Mouse (Mus musculus) liver, embryonic 14.5 days (tissue): ENCODE results near the gene Rhbdl1. TPM values are rescaled to one million over a fixed set of nuclear protein-coding genes. Genes with fewer than 3 reads are reported as not detected.

Experiments used
- ATAC-seq: fragments of 200-750 bp; cut with Nextera tagmentation; 2 replicates; pipeline ENCODE4 v1.8.0; 2017; ENCODE audit warnings: moderate number of reproducible peaks, mild to moderate bottlenecking, moderate library complexity; ENCODE audit not compliant: insufficient read depth
- DNase-seq, 3 experiments: peaks; one replicate each; pipeline ENCODE4 v3.0.0-alpha.2; 2012 to 2013; ENCODE audit warnings: low read depth in 3 of 3, low spot score in 3 of 3
- H3K27ac ChIP-seq: fragments of 300-500 bp; sonication (generic); 2 replicates; pipeline ENCODE4 v1.5.1; 2014; ENCODE audit warnings: moderate library complexity, mild to moderate bottlenecking, control low read depth, inconsistent platforms
- H3K27me3 ChIP-seq: fragments of 300-500 bp; sonication (generic); 2 replicates; pipeline ENCODE4 v1.6.1; 2014; ENCODE audit warnings: mild to moderate bottlenecking, low read length, moderate library complexity; ENCODE audit not compliant: control insufficient read depth, insufficient read depth
- H3K36me3 ChIP-seq: fragments of 300-500 bp; sonication (generic); replicated peaks from 2 replicates; pipeline ENCODE4 v1.6.1; 2014; ENCODE audit warnings: low read depth; ENCODE audit not compliant: control insufficient read depth, insufficient read depth
- H3K4me1 ChIP-seq, 2 experiments: fragments of 200-500 bp in 1 of 2; fragments of 300-500 bp in 1 of 2; sonication (generic) in 1 of 2; replicated peaks; 2 replicates each; pipeline ENCODE4 v1.6.1; 2012 to 2014; ENCODE audit warnings: antibody characterized with exemption in 1 of 2, inconsistent platforms in 1 of 2, low read length in 1 of 2; ENCODE audit not compliant: control insufficient read depth in 2 of 2, insufficient read depth in 2 of 2
- H3K4me2 ChIP-seq: fragments of 300-500 bp; sonication (generic); 2 replicates; pipeline ENCODE4 v1.6.1; 2014; ENCODE audit warnings: low read depth, mild to moderate bottlenecking, control low read depth, moderate library complexity
- H3K4me3 ChIP-seq, 2 experiments: fragments of 200-500 bp in 1 of 2; fragments of 300-500 bp in 1 of 2; sonication (generic) in 1 of 2; 2 replicates each; pipeline ENCODE4 v1.5.1; 2012 to 2014; ENCODE audit warnings: low read depth in 2 of 2, low read length in 2 of 2, mild to moderate bottlenecking in 2 of 2, control low read depth in 1 of 2, inconsistent platforms in 1 of 2, moderate library complexity in 1 of 2; ENCODE audit not compliant: insufficient read depth in 1 of 2
- H3K9ac ChIP-seq: fragments of 300-500 bp; sonication (generic); replicated peaks from 2 replicates; pipeline ENCODE4 v1.6.1; 2014; ENCODE audit warnings: mild to moderate bottlenecking, control low read depth, moderate library complexity
- H3K9me3 ChIP-seq: fragments of 300-500 bp; sonication (generic); 2 replicates; pipeline ENCODE4 v1.6.1; 2016; ENCODE audit warnings: low read length, mixed read lengths; ENCODE audit not compliant: control insufficient read depth
- CTCF ChIP-seq: IDR thresholded peaks from 2 replicates; pipeline ENCODE4 v1.5.1; 2016; ENCODE audit warnings: antibody characterized with exemption, low read depth, control low read depth
- EP300 ChIP-seq: IDR thresholded peaks from 2 replicates; pipeline ENCODE4 v1.6.1; 2016; ENCODE audit warnings: antibody characterized with exemption, low read depth
- WGBS: fragments of 180-500 bp; shearing (Covaris S2); extraction: QIAGEN DNeasy Blood & Tissue Kit; methylation state at CpG from one replicate; pipeline ENCODE4 v1.1.7; 2014; ENCODE audit not compliant: insufficient replicate concordance; 5-methylcytosine and 5-hydroxymethylcytosine counted together
- polyA plus RNA-seq, 2 experiments: library from polyadenylated mRNA; depleted of rRNA in 1 of 2; stranded (reverse) in 1 of 2; unstranded in 1 of 2; fragments of >200 nt; fragmentation: Nextera tagmentation in 1 of 2; extraction: Ambion mirVana in 1 of 2; gene quantifications; 2 replicates each; pipeline versions ENCODE4 v1.2.1 to v1.2.3; 2012 to 2014

The Rhbdl1 gene
- polyA plus RNA-seq, 2 experiments: 0.58 to 1.5 TPM

DNA sequence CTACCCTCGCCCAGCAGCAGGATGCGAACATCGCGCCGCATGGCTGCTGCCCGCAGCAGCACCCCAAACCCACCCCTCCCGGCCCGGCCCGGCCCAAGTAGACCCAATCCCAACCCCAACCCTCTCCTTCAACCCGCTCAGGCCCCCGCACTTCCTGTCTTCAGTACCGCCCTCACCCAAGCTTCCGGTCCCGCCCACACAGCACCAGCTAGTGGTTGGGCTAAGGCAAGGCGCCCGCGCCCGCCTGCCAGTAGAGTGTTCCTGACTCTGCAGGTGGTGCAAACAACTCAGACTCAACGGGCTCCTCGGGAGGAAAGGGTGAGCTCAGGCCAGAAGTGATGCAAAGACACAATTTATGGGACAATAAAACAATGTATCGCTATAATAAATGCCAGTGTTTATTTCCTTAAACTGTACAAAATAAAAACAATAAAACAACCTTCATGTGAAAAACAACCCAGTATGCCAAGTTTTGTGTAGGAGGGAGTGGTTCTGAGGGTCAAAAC lies 7.4 kb upstream of the Rhbdl1 start, which contains the start of gene Rhot2:
Rhot2 (minus strand) TSS at position 456 of the 506 bp plus-strand sequence.
- H3K27me3 ChIP-seq: no peaks in the 10 kb centered on the region
- no peak for TF ChIP-seq EP300
- TF ChIP-seq CTCF: peak; percentile 89
- H3K9ac ChIP-seq: peak within 1 kb of the TSS; percentile 74
- WGBS: under 1% methylated on average over 21 of the region's 21 CpGs
- H3K27ac ChIP-seq: peak within 1 kb of the TSS; percentile 43
- peak within 1 kb of the TSS; percentile 85 for H3K4me2 ChIP-seq
- peak; percentile 93 for ATAC-seq
- H3K4me1 ChIP-seq: peaks cover 13 to 15% of the 10 kb centered on the region in 2 experiments
- DNase-seq: peak; percentile 87 to 89 (median 89)
- H3K4me3 ChIP-seq: peak within 1 kb of the TSS; percentile 70 to 75
- no peaks in the 10 kb centered on the region for H3K9me3 ChIP-seq
- H3K36me3 ChIP-seq: peaks cover 28% of the 10 kb centered on the region

GRCm38 (mm10) chr17:25843636-25844395 lies 6.7 kb upstream of the Rhbdl1 start:
- Histone ChIP-seq H3K9ac (peak overlapping the region; percentile 74), H3K27ac (peak overlapping the region; percentile 43), H3K27me3 (no peaks in the 10 kb centered on the region), H3K4me3 (peak overlapping the region; percentile 70 to 75), H3K36me3 (peaks cover 34% of the 10 kb centered on the region), H3K4me2 (peak overlapping the region; percentile 85), H3K9me3 (no peaks in the 10 kb centered on the region), H3K4me1 (peaks cover 13 to 15% of the 10 kb centered on the region in 2 experiments)
- TF ChIP-seq EP300 (no peak), CTCF (peak; percentile 13; the same call in 1 of the 2 replicates)
- 2% methylated on average over 36 of the region's 38 CpGs for WGBS
- ATAC-seq: peak; percentile 63
- DNase-seq: no peak

DNA sequence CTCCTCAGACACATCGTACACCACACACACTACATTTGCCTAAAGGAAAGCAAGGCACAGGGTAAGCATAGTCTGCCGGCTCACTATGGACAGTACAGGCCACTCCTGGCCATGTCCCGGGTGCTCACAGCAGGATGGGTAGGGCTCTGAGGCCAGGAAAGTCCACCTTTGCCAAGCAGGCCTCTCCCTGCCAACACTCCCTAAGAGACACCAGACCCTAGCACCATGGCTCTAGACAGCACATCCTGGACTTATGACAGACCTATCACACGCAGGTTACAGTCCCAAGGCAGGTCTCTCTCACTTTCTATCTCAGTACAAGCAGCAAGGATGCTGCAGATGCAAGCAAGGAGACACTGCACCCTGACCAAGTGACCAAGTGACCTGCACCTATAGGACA lies 6.0 kb upstream of the Rhbdl1 start:
- Histone ChIP-seq H3K4me3 (peak overlapping the region; percentile 70 to 75), H3K27me3 (no peaks in the 10 kb centered on the region), H3K4me2 (peak overlapping the region; percentile 85), H3K4me1 (peaks cover 13 to 15% of the 10 kb centered on the region in 2 experiments), H3K36me3 (peaks cover 36% of the 10 kb centered on the region), H3K9me3 (no peaks in the 10 kb centered on the region), H3K27ac (peak overlapping the region; percentile 43), H3K9ac (peak overlapping the region; percentile 74)
- ATAC-seq (no peak), DNase-seq (no peak)
- WGBS: 86% methylated on average over 4 of the region's 4 CpGs
- TF ChIP-seq EP300: no peak
- TF ChIP-seq CTCF: no peak

DNA sequence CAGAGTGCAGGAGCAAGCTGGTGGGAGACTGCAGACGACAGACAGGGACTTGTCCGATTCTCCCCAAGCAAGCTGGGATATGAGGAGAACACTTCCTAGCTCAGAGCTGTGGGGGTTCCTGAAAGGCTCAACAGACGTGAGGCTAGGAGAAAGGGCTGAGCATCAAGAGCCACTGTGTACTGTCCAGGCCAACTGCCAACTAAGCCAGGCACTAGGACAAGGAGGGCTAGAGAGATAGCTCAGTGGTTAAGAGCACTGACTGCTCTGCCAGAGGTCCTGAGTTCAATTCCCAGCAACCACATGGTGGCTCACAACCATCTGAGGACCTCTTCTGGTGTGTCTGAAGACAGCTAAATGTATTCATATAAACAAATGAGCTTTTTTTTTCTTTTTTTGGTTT lies 5.4 kb upstream of the Rhbdl1 start:
- no peaks in the 10 kb centered on the region for H3K9me3 ChIP-seq
- 80% methylated on average over 3 of the region's 3 CpGs for WGBS
- H3K4me3 ChIP-seq: no peak overlapping the region
- H3K4me2 ChIP-seq: no peak overlapping the region; the same call in 1 of the 2 replicates
- ATAC-seq: no peak
- TF ChIP-seq EP300 (no peak), CTCF (0 out of 2 replicates have a peak, but pooled peaks have one; percentile 1)
- no peaks in the 10 kb centered on the region for H3K27me3 ChIP-seq
- peaks cover 34% of the 10 kb centered on the region for H3K36me3 ChIP-seq
- no peak for DNase-seq
- H3K27ac ChIP-seq: no peak overlapping the region
- H3K9ac ChIP-seq: no peak overlapping the region
- H3K4me1 ChIP-seq: peaks cover 13 to 16% of the 10 kb centered on the region in 2 experiments

DNA sequence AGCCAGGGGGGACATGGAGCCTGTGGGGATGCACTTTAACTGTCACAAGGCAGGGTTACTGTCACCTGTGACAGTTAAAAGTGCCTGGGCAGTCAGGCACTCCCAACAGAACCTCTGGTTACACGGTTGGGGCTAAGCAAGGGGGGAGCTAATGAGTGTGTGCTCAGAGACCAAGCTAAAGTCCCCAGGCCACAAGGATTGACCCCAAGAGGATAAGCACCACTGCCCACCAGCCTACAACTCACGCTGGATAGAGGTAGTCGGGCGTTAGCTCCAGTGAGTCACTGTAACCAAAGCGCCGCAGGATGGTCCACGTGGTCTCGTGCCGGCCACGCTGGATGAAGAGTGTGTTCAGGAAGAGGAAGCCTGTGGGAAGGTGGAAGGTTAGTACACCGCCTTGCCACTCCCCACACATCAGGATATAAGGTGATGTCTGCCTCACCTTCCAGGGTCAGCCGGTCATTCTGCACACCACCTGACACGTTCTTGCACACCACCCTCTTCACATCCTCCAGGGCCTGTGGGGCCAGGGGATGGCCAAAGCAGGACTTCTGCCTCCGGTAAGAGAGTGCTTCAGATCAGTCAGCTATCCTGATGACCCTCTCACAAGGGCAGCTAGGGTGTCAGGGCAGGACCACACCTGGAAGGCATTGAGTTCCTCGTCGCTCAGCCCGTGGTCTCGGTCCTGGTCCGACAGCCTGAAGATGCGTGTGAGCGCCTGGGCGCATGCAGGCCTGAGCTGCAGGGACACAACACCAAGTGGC lies 4.2 kb upstream of the Rhbdl1 start, which contains the start of gene Gm20683:
Gm20683 (minus strand) TSS at position 647 of the 764 bp plus-strand sequence.
- H3K4me2 ChIP-seq: no peak within 1 kb of the TSS; the same call in 1 of the 2 replicates
- WGBS: 93% methylated on average over 22 of the region's 22 CpGs
- H3K36me3 ChIP-seq: peaks cover 32% of the 10 kb centered on the region

More for the DNA sequence above, 4.2 kb upstream of the Rhbdl1 start, which contains the start of gene Gm20683:
- Histone ChIP-seq H3K4me1 (peaks cover 16 to 19% of the 10 kb centered on the region in 2 experiments), H3K9me3 (no peaks in the 10 kb centered on the region), H3K27me3 (no peaks in the 10 kb centered on the region), H3K9ac (no peak within 1 kb of the TSS), H3K27ac (no peak within 1 kb of the TSS), H3K4me3 (no peak within 1 kb of the TSS)
- DNase-seq (no peak), ATAC-seq (no peak)
- no peak for TF ChIP-seq EP300
